Mouse (Mus musculus): ENCODE data around the gene Cbl. TPM values are rescaled to one million over a fixed set of nuclear protein-coding genes. Genes with fewer than 3 reads are reported as not detected.

Gene Cbl
- polyA plus RNA-seq, 1 experiment from 2014 or later = 22.5 TPM

GRCm38 (mm10) chr9:44108269-44109055 lies 125.4 kb downstream of the Cbl start:
- H3K27ac ChIP-seq (replicated peaks) = no peak overlapping the region; the same call in 1 of the 2 replicates
- H3K4me1 ChIP-seq (replicated peaks) = peaks cover 59% of the 10 kb centered on the region
- H3K27me3 ChIP-seq = no peaks in the 10 kb centered on the region
- no peak for ATAC-seq (ENCODE audit: low FRiP score, low read depth)
- 69% methylated on average over 31 of the region's 31 CpGs for WGBS
- H3K9me3 ChIP-seq = no peaks in the 10 kb centered on the region
- no peaks in the 10 kb centered on the region for H3K36me3 ChIP-seq
- peak overlapping the region; percentile 41 for H3K4me2 ChIP-seq
- no peak overlapping the region for H3K9ac ChIP-seq
- H3K4me3 ChIP-seq = peak overlapping the region; percentile 5; the same call in 1 of the 2 replicates

DNA sequence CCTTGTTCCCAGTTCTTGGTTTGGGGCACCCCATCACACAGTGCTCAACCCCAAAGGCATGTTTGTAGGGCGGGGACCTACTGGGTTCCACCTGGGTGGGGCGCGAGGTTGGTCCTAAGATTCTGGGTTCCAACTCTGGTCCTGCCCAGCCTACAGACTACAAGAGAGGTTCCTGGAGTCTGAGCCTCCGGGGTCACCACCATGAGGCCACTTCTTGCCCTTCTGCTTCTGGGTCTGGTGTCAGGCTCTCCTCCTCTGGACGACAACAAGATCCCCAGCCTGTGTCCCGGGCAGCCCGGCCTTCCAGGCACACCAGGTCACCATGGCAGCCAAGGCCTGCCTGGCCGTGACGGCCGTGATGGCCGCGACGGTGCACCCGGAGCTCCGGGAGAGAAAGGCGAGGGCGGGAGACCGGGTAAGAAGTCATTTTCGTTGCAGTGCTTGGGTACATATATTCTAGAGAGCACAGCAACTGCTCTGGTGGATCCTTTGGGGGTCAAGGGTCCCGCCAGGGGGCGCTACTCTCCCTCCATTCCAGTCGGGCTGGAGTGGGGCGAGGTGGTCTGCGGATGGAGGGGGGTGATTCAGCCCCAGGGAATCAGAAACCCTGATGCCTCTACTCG lies 126.2 kb downstream of the Cbl start:
- 0 out of 2 replicates have a peak, but pooled peaks have one; percentile 12 for ATAC-seq (ENCODE audit: low FRiP score, low read depth)
- H3K9ac ChIP-seq = no peak overlapping the region
- no peaks in the 10 kb centered on the region for H3K9me3 ChIP-seq
- no peaks in the 10 kb centered on the region for H3K36me3 ChIP-seq
- H3K27me3 ChIP-seq = no peaks in the 10 kb centered on the region
- peaks cover 59% of the 10 kb centered on the region for H3K4me1 ChIP-seq (replicated peaks)
- H3K4me2 ChIP-seq = peak overlapping the region; percentile 30
- H3K27ac ChIP-seq (replicated peaks) = peak overlapping the region; percentile 42
- 25% methylated on average over 25 of the region's 25 CpGs for WGBS
- H3K4me3 ChIP-seq = peak overlapping the region; percentile 5; the same call in 1 of the 2 replicates

GRCm38 (mm10) chr9:44107110-44107509 lies 126.7 kb downstream of the Cbl start, which contains the start of gene C1qtnf5:
C1qtnf5 (plus strand) TSS chr9:44107245.
- no peaks in the 10 kb centered on the region for H3K9me3 ChIP-seq
- peak within 1 kb of the TSS; percentile 5; the same call in 1 of the 2 replicates for H3K4me3 ChIP-seq
- WGBS = 39% methylated on average over 8 of the region's 8 CpGs
- no peaks in the 10 kb centered on the region for H3K27me3 ChIP-seq
- H3K4me2 ChIP-seq = peak within 1 kb of the TSS; percentile 30
- peak within 1 kb of the TSS; percentile 42 for H3K27ac ChIP-seq (replicated peaks)
- H3K36me3 ChIP-seq = no peaks in the 10 kb centered on the region
- H3K4me1 ChIP-seq (replicated peaks) = peaks cover 54% of the 10 kb centered on the region
- peak; percentile 70 for ATAC-seq (ENCODE audit: low FRiP score, low read depth)
- H3K9ac ChIP-seq = no peak within 1 kb of the TSS

- H3K27me3 ChIP-seq = no peaks in the 10 kb centered on the region
- no peak overlapping the region for H3K4me3 ChIP-seq
- H3K36me3 ChIP-seq = no peaks in the 10 kb centered on the region
- H3K4me1 ChIP-seq (replicated peaks) = peaks cover 49% of the 10 kb centered on the region
- no peak for ATAC-seq (ENCODE audit: low FRiP score, low read depth)
- no peaks in the 10 kb centered on the region for H3K9me3 ChIP-seq
- H3K9ac ChIP-seq = no peak overlapping the region
- H3K27ac ChIP-seq (replicated peaks) = peak overlapping the region; percentile 42
- H3K4me2 ChIP-seq = peak overlapping the region; percentile 30
- WGBS = 78% methylated on average over 4 of the region's 4 CpGs
Measured at GRCm38 (mm10) chr9:44106596-44106995, 127.3 kb downstream of the Cbl start.

- no peak overlapping the region for H3K4me2 ChIP-seq
- peaks cover 49% of the 10 kb centered on the region for H3K4me1 ChIP-seq (replicated peaks)
- no peaks in the 10 kb centered on the region for H3K9me3 ChIP-seq
- H3K36me3 ChIP-seq = no peaks in the 10 kb centered on the region
- no peak for ATAC-seq (ENCODE audit: low FRiP score, low read depth)
- H3K9ac ChIP-seq = no peak overlapping the region
- peak overlapping the region; percentile 42 for H3K27ac ChIP-seq (replicated peaks)
- 84% methylated on average over 7 of the region's 7 CpGs for WGBS
- no peak overlapping the region for H3K4me3 ChIP-seq
- H3K27me3 ChIP-seq = no peaks in the 10 kb centered on the region
Measured at GRCm38 (mm10) chr9:44106182-44106581, 127.7 kb downstream of the Cbl start.

DNA sequence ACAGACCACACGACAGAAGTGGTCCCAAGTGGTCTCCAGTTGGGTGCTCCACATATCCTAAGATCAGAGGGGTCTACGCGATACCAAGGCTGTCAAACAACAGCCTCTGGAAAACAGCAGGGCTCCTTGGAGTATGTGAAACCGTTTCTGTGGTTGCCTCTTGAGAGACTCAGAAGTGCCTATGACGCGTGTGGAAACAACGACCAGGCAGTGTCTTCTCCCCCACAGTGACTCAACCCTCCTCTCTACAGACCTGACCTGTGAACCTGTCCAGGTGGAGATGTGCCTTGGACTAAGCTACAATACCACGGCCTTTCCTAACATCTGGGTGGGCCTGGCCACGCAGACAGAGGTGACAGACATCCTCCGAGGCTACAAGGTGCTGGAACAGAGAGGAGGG lies 128.1 kb downstream of the Cbl start:
- no peak overlapping the region for H3K4me3 ChIP-seq
- no peak for ATAC-seq (ENCODE audit: low FRiP score, low read depth)
- no peak overlapping the region for H3K9ac ChIP-seq
- H3K4me2 ChIP-seq = no peak overlapping the region
- H3K36me3 ChIP-seq = no peaks in the 10 kb centered on the region
- peaks cover 49% of the 10 kb centered on the region for H3K4me1 ChIP-seq (replicated peaks)
- 90% methylated on average over 10 of the region's 10 CpGs for WGBS
- no peak overlapping the region for H3K27ac ChIP-seq (replicated peaks)
- no peaks in the 10 kb centered on the region for H3K27me3 ChIP-seq
- no peaks in the 10 kb centered on the region for H3K9me3 ChIP-seq

GRCm38 (mm10) chr9:44104881-44105280 lies 129.0 kb downstream of the Cbl start:
- Histone ChIP-seq H3K27me3 (no peaks in the 10 kb centered on the region), H3K4me2 (no peak overlapping the region), H3K4me3 (no peak overlapping the region), H3K27ac (replicated peaks) (no peak overlapping the region), H3K4me1 (replicated peaks) (peaks cover 40% of the 10 kb centered on the region), H3K9me3 (no peaks in the 10 kb centered on the region), H3K36me3 (no peaks in the 10 kb centered on the region), H3K9ac (no peak overlapping the region)
- 93% methylated on average over 7 of the region's 7 CpGs for WGBS
- ATAC-seq (ENCODE audit: low FRiP score, low read depth) = no peak

DNA sequence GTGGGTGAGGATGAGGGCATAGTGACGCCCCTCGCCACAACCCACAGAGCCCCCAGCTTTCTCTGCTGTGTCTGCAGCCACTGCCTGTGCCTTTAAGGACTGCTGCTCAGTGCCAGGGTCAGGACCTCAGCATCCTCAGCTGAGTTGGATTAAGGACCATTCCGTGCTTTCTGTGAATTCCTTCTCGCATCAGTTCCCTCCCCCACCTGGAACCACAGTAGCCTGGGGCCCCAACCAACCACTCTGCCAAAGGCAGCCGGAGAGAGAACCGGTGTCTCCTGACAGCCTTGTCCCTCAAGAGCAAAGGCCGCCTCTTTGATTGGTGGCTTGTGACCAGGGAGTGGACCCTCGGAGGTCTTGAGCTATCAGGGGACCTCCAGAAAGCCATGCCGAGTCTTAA lies 132.4 kb downstream of the Cbl start, which contains the start of gene Mfrp:
Mfrp (plus strand) TSS at position 240 of the 400 bp plus-strand sequence.
- H3K27ac ChIP-seq (replicated peaks) = no peak within 1 kb of the TSS
- no peak within 1 kb of the TSS for H3K4me3 ChIP-seq
- ATAC-seq (ENCODE audit: low FRiP score, low read depth) = no peak
- peaks cover 10% of the 10 kb centered on the region for H3K4me1 ChIP-seq (replicated peaks)
- H3K36me3 ChIP-seq = no peaks in the 10 kb centered on the region
- H3K4me2 ChIP-seq = no peak within 1 kb of the TSS
- 76% methylated on average over 9 of the region's 9 CpGs for WGBS
- H3K27me3 ChIP-seq = no peaks in the 10 kb centered on the region
- no peak within 1 kb of the TSS for H3K9ac ChIP-seq
- H3K9me3 ChIP-seq = no peaks in the 10 kb centered on the region

- Histone ChIP-seq H3K4me1 (replicated peaks) (peaks cover 13% of the 10 kb centered on the region), H3K4me2 (no peak overlapping the region), H3K9ac (no peak overlapping the region), H3K9me3 (no peaks in the 10 kb centered on the region), H3K36me3 (no peaks in the 10 kb centered on the region), H3K4me3 (no peak overlapping the region), H3K27me3 (no peaks in the 10 kb centered on the region), H3K27ac (replicated peaks) (peak overlapping the region; percentile 66)
- WGBS = 12% methylated on average over 9 of the region's 9 CpGs
- ATAC-seq (ENCODE audit: low FRiP score, low read depth) = peak; percentile 65
Measured at GRCm38 (mm10) chr9:44096536-44096935, 137.3 kb downstream of the Cbl start.

DNA sequence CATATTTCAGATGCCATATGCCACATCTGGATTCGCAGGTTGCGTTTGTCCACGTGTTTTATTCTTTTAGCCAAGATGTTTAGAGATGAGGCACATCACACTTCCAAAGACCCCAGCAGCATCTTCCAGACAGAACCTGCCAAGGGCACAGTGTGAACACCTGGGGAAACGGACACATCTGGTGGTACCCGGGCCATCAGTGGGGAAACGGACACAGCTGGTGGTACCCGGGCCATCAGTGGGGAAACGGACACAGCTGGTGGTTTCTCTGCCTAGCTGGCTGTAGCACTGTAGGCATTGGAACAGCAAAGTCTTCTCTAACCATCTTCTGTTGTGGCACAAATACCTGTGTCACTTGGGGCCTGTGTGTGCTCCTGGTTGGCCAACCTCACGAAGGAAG lies 138.1 kb downstream of the Cbl start:
- H3K4me3 ChIP-seq = no peak overlapping the region
- no peaks in the 10 kb centered on the region for H3K9me3 ChIP-seq
- peaks cover 13% of the 10 kb centered on the region for H3K4me1 ChIP-seq (replicated peaks)
- H3K4me2 ChIP-seq = no peak overlapping the region
- no peak overlapping the region for H3K27ac ChIP-seq (replicated peaks)
- no peak for ATAC-seq (ENCODE audit: low FRiP score, low read depth)
- H3K27me3 ChIP-seq = no peaks in the 10 kb centered on the region
- WGBS = 88% methylated on average over 9 of the region's 9 CpGs
- H3K9ac ChIP-seq = no peak overlapping the region
- no peaks in the 10 kb centered on the region for H3K36me3 ChIP-seq

GRCm38 (mm10) chr9:44094737-44095136 lies 139.1 kb downstream of the Cbl start:
- H3K36me3 ChIP-seq = no peaks in the 10 kb centered on the region
- ATAC-seq (ENCODE audit: low FRiP score, low read depth) = no peak
- 96% methylated on average over 3 of the region's 3 CpGs for WGBS
- H3K9me3 ChIP-seq = no peaks in the 10 kb centered on the region
- H3K4me2 ChIP-seq = no peak overlapping the region
- no peak overlapping the region for H3K4me3 ChIP-seq
- no peak overlapping the region for H3K27ac ChIP-seq (replicated peaks)
- no peaks in the 10 kb centered on the region for H3K27me3 ChIP-seq
- no peak overlapping the region for H3K9ac ChIP-seq
- H3K4me1 ChIP-seq (replicated peaks) = peaks cover 13% of the 10 kb centered on the region

Data from hindbrain, embryonic 15.5 days (tissue).